Mouse (Mus musculus): ENCODE data around the gene Hes5. TPM values are rescaled to one million over a fixed set of nuclear protein-coding genes. Genes with fewer than 3 reads are reported as not detected.
A peak's percentile ranks its signal among the peaks of the same experiment; 100 is the strongest.

Gene Hes5
- polyA plus RNA-seq, 1 experiment from 2014 or later: 1.1 TPM

DNA sequence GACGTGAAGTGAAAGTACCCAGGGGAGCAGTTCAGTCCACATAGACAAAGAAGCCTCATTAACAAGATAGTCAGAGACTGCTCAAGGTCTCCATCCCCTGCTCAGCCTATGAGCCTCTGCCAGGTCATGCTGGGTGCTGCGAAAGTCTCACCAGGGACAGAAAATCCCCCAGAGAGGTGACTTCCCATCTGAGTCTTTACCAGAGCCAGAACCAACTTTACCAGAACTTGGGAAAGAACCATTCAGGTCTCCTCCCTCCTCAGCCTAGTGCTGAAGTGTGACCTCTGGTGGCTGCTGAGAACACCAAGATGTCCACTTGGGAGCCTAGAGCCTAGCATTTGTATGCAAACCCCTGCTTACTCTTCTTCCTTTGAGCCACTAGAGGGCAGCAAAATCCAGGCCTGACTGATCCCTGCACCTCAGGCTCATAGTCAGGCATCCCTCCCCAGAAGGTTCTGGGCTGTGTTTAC, 16.6 kb upstream of the Hes5 start:
- no peak overlapping the region for H3K9ac ChIP-seq
- H3K36me3 ChIP-seq: no peaks in the 10 kb centered on the region
- peak; percentile 68; the same call in 1 of the 2 replicates for ATAC-seq (ENCODE audit: insufficient number of reproducible peaks, low FRiP score, low TSS enrichment, low read depth)
- H3K4me2 ChIP-seq: no peak overlapping the region
- H3K27ac ChIP-seq: no peak overlapping the region
- WGBS: 24% methylated on average over 2 of the region's 2 CpGs
- H3K27me3 ChIP-seq: peaks cover 12% of the 10 kb centered on the region; the same call in 1 of the 2 replicates
- H3K4me1 ChIP-seq: peaks cover 18% of the 10 kb centered on the region
- H3K4me3 ChIP-seq: no peak overlapping the region
- no peaks in the 10 kb centered on the region for H3K9me3 ChIP-seq

DNA sequence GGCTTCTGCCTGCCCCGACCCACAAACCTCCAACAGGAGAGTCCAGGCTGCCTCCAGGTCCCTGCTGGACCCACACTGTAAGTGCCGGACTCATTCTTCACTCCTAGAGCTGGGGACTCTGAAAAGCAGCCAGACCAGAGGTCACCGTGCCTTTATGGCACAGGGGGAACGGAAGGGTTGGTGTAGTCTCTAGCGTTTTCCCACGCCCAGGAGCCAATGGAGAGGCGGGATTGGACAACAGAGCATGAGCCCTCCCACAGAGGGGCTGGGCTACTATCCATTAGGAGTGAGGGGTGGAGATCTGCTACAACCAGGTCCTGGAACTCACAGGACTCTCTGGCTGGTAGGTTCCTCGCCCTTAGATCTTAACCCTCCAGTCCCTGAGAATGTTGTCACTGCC, 14.4 kb upstream of the Hes5 start:
- Histone ChIP-seq H3K36me3 (no peaks in the 10 kb centered on the region), H3K9me3 (no peaks in the 10 kb centered on the region), H3K27me3 (peaks cover 29% of the 10 kb centered on the region), H3K9ac (no peak overlapping the region), H3K4me3 (peak overlapping the region; percentile 27), H3K27ac (no peak overlapping the region), H3K4me2 (peak overlapping the region; percentile 56), H3K4me1 (peaks cover 23% of the 10 kb centered on the region)
- peak; percentile 79 for ATAC-seq (ENCODE audit: insufficient number of reproducible peaks, low FRiP score, low TSS enrichment, low read depth)
- 3% methylated on average over 8 of the region's 8 CpGs for WGBS

DNA sequence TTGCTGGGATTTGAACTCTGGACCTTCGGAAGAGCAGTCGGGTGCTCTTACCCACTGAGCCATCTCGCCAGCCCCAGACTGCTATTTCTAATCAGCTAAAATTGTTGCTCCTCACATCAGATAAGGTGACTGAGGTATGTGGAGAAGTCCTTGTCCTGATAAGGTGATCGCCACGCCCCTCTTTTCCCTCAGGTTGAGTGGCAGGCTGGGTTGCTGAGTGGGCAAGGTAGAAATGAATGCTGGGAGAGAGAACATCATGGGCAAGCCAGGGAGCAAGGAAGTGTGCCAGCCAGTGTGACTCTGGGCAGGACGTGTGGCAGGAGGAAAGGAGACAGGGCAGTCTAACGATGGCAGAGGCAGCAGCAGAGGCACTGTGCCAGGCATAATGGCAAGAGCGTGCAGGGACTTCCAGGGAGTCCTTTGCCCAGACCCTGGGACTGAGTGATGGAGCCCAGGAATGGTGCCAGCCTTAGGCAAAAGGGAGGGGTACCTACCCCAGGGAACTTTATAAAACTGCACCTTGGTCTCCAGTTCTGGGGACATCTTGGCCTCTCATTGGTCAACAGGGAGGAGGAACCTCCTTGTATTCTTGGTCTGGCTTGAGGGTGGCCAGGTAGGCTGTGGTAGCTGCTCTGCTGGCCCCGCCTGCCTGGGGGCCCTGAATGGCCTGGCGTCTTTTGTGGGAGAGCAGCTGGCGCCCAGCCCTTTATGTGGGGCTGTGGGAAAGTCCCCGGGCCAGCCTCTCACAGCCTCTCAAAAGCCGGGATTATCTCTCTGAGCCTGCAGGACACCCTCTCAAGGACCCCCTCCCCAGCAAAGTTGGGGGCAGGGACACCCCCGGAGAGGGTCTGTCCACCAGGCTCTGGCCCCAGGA, 12.4 kb upstream of the Hes5 start:
- no peak overlapping the region for H3K9ac ChIP-seq
- no peak for ATAC-seq (ENCODE audit: insufficient number of reproducible peaks, low FRiP score, low TSS enrichment, low read depth)
- peaks cover 49% of the 10 kb centered on the region for H3K27me3 ChIP-seq
- no peaks in the 10 kb centered on the region for H3K36me3 ChIP-seq
- peaks cover 30% of the 10 kb centered on the region for H3K4me1 ChIP-seq
- H3K9me3 ChIP-seq: no peaks in the 10 kb centered on the region
- H3K4me3 ChIP-seq: no peak overlapping the region
- 44% methylated on average over 14 of the region's 14 CpGs for WGBS
- H3K4me2 ChIP-seq: no peak overlapping the region
- no peak overlapping the region for H3K27ac ChIP-seq

DNA sequence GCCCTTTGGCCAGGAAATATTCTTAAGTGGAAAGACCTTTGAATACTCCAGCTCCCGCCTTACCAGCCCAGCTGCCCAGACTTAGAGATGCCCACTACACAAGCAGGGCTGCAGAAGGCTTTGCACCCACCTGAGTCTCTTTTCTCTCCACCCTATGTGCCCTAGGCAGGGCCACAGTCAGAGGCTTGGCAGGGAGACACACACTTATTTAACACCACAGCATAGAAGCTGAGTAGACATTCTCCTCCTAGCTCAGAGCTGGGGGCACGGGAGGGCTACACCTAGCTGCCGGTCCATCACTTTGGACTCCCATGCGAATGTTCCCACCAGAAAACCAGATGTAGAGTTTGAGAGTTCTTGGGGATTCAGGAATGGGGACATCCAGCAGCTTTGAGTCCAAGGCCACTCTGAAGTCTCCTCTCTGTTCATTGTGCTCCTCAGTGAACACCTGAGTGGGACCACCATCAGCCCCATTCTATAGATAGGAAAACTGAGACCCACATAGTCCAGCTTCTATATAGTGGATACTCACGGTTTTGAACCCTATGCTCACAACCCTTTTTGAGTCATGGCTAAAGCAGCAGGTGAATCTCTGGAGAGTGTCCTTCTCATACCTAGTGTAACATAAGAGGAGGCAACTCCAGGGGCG, 11.7 kb upstream of the Hes5 start:
- H3K4me3 ChIP-seq: no peak overlapping the region
- H3K4me2 ChIP-seq: no peak overlapping the region
- no peak for ATAC-seq (ENCODE audit: insufficient number of reproducible peaks, low FRiP score, low TSS enrichment, low read depth)
- H3K4me1 ChIP-seq: peaks cover 29% of the 10 kb centered on the region
- no peak overlapping the region for H3K9ac ChIP-seq
- no peaks in the 10 kb centered on the region for H3K36me3 ChIP-seq
- peaks cover 57% of the 10 kb centered on the region for H3K27me3 ChIP-seq
- 73% methylated on average over 6 of the region's 6 CpGs for WGBS
- no peaks in the 10 kb centered on the region for H3K9me3 ChIP-seq
- H3K27ac ChIP-seq: no peak overlapping the region

DNA sequence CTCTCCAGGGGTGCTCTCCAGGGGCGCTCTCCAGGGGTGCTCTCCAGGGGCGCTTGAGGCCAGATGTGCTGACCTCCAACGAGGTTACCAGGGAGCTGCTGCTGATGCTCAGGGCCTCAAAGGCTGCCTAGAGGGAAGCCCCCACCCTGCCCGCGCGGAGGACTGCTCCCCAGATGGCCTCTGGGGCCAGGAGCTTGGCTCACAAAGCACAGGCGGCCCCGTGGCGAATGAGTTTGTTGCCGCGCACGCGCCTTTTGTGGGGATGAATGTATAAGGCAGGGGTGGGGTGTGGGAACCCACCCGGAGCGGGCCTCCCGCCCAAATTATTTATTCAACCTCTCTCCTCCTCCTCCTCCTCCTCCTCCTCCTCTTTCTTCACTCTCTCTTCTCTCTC, 11.1 kb upstream of the Hes5 start:
- H3K27me3 ChIP-seq: peaks cover 62% of the 10 kb centered on the region
- no peaks in the 10 kb centered on the region for H3K9me3 ChIP-seq
- H3K4me1 ChIP-seq: peaks cover 28% of the 10 kb centered on the region
- 0 out of 2 replicates have a peak overlapping the region, but pooled peaks have one; percentile 5 for H3K4me2 ChIP-seq
- no peaks in the 10 kb centered on the region for H3K36me3 ChIP-seq
- no peak overlapping the region for H3K9ac ChIP-seq
- ATAC-seq (ENCODE audit: insufficient number of reproducible peaks, low FRiP score, low TSS enrichment, low read depth): no peak
- no peak overlapping the region for H3K27ac ChIP-seq
- H3K4me3 ChIP-seq: no peak overlapping the region
- WGBS: 10% methylated on average over 16 of the region's 16 CpGs

DNA sequence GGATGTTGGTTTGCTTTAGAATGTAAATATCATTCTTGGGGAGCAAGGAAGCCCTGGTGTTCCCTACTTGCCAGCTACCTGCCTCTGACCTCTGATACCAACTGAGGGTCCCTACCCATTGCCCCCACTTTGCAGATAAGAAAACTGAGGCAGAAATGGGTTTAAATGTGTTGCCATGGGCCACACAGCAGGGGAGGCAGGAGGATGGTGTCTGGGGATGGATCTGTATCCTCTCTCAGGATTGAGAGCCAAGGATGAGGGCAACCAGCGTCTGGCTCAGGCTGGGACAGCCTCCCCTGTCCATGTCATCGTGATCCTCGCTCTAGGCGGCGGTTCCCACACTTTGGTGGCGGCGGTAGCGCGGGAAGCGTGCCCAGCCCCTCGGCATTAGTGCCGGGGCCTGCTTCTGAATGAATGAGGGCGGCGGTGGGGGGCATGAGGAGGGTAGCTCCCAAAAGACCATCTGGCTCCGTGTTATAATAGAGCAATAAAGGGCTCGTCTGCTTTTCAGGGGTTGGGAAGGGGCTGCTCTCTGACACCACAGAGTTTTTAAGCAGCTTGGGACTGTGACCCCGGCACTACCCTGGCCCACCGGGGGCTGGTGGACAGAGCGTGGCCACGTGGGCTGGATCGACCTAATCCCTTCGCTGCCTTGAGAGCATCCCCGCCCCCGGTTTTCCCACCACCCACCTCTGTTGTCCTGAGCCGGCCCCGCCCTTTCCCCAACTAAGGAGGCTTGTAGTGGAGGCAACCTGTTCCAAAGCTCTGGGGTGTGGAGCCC, 8.1 kb upstream of the Hes5 start:
- H3K9me3 ChIP-seq: no peaks in the 10 kb centered on the region
- no peak for ATAC-seq (ENCODE audit: insufficient number of reproducible peaks, low FRiP score, low TSS enrichment, low read depth)
- no peak overlapping the region for H3K4me2 ChIP-seq
- H3K4me3 ChIP-seq: no peak overlapping the region
- H3K27ac ChIP-seq: no peak overlapping the region
- peaks cover 18% of the 10 kb centered on the region for H3K4me1 ChIP-seq
- H3K27me3 ChIP-seq: peaks cover 83% of the 10 kb centered on the region
- no peaks in the 10 kb centered on the region for H3K36me3 ChIP-seq
- WGBS: 2% methylated on average over 26 of the region's 26 CpGs
- no peak overlapping the region for H3K9ac ChIP-seq

DNA sequence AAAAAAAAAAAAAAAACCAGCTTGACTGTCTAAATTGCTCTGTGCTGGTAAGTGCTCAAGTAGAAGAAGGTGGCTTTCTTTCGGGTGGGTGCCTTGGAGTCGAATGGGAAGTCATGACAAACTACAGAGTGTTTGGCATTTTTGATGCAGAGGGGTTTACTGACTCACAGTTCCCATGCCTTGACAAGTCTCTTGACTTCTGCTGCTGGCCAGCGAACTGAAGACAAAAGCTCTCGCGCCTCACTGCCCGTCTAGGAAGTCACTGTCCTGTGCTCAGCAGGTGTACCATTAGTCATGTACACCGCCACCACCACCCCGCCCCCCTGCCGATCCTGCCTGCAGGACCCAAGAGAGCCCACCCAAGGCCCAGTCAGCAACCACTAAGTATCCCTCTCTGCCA, 4.1 kb upstream of the Hes5 start:
- Histone ChIP-seq H3K9me3 (no peaks in the 10 kb centered on the region), H3K27me3 (peaks cover 90% of the 10 kb centered on the region), H3K27ac (no peak overlapping the region), H3K4me1 (peaks cover 39% of the 10 kb centered on the region), H3K4me2 (no peak overlapping the region), H3K9ac (no peak overlapping the region), H3K36me3 (no peaks in the 10 kb centered on the region), H3K4me3 (no peak overlapping the region)
- no peak for ATAC-seq (ENCODE audit: insufficient number of reproducible peaks, low FRiP score, low TSS enrichment, low read depth)
- 56% methylated on average over 9 of the region's 9 CpGs for WGBS

DNA sequence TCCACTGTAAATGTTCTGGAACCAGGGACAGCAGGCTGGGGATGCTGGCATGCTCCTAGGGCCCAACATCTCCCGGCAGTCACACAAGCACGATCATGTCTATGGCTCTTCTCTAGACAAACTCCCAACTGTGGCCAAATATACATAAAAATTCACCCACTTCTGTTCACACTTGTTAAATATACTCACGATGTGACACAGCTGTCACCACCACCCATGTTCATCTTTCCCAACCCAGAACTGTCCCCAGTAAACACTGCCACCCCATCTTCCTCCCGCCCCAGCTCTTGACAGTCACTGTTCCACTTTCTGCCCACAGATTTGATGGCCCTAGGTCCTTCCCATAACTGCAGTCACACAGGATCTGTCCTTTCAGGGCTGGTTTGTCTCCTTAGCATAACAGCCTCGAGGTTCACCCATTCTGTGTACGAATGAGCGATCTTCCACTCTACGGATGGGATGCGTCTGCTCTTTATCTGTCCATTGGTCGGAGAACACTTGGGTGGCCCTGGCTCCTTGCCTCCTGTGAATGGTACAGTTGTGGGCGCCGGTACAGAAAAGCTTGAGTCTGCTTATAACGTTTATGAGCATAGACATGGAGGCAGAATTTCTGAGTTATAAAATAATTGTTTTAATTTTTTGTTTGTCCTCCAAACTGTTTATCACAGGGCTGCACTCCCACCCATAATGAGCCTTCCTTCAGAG, 3.3 kb upstream of the Hes5 start:
- Histone ChIP-seq H3K9ac (no peak overlapping the region), H3K4me3 (no peak overlapping the region), H3K36me3 (no peaks in the 10 kb centered on the region), H3K27ac (no peak overlapping the region), H3K27me3 (peaks cover 90% of the 10 kb centered on the region), H3K9me3 (no peaks in the 10 kb centered on the region), H3K4me2 (no peak overlapping the region), H3K4me1 (peaks cover 43% of the 10 kb centered on the region)
- WGBS: 51% methylated on average over 13 of the region's 13 CpGs
- ATAC-seq (ENCODE audit: insufficient number of reproducible peaks, low FRiP score, low TSS enrichment, low read depth): no peak

DNA sequence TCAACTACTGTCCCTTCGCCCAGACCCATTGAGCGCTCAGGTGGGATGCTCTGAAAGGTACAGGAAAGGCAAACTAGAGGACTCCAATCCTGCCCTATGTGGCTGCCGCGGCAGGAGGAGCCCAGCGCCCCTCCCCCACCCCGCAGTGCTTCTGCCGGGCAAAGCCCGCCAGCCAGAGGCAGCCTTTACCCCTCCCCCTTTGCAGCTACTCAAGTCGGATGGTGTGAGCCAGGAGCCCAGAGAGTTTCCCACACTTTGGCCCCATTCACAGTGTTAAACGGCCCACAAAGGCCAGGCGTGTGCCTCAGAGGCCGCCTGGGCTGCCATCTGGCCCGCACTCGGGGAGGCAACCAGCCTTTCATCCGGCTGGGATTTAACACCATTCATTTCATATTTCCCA, 2.6 kb upstream of the Hes5 start:
- Histone ChIP-seq H3K36me3 (no peaks in the 10 kb centered on the region), H3K4me1 (peaks cover 40% of the 10 kb centered on the region), H3K9me3 (no peaks in the 10 kb centered on the region), H3K27ac (no peak overlapping the region), H3K27me3 (peaks cover 90% of the 10 kb centered on the region), H3K4me2 (peak overlapping the region; percentile 24), H3K4me3 (0 out of 2 replicates have a peak overlapping the region, but pooled peaks have one; percentile 0), H3K9ac (no peak overlapping the region)
- 3% methylated on average over 15 of the region's 15 CpGs for WGBS
- ATAC-seq (ENCODE audit: insufficient number of reproducible peaks, low FRiP score, low TSS enrichment, low read depth): peak; percentile 36; the same call in 1 of the 2 replicates

DNA sequence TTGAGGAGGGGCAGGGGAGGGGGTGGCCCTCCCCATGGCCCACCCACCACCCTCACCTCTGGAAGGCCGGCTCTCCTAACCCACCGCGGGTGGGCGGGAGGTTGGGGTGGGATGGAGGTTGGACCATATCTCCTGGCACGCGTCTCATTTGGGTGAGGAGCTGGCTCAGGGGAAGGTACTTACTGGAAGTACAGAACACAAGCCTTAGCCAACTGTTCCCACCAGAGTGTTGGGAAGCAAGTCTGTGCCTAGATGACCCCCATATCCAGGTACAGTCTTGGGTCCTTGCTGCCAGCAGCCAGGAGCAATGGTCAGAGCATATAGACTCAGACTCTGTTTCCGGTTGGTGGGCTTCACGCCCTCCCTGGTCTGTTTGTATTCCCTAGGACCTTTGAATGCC, 2.1 kb upstream of the Hes5 start:
- peaks cover 44% of the 10 kb centered on the region for H3K4me1 ChIP-seq
- ATAC-seq (ENCODE audit: insufficient number of reproducible peaks, low FRiP score, low TSS enrichment, low read depth): no peak
- WGBS: 15% methylated on average over 8 of the region's 8 CpGs
- no peak overlapping the region for H3K9ac ChIP-seq
- no peaks in the 10 kb centered on the region for H3K36me3 ChIP-seq
- H3K4me3 ChIP-seq: 0 out of 2 replicates have a peak overlapping the region, but pooled peaks have one; percentile 0
- peak overlapping the region; percentile 24 for H3K4me2 ChIP-seq
- H3K27ac ChIP-seq: no peak overlapping the region
- H3K27me3 ChIP-seq: peaks cover 89% of the 10 kb centered on the region
- no peaks in the 10 kb centered on the region for H3K9me3 ChIP-seq

DNA sequence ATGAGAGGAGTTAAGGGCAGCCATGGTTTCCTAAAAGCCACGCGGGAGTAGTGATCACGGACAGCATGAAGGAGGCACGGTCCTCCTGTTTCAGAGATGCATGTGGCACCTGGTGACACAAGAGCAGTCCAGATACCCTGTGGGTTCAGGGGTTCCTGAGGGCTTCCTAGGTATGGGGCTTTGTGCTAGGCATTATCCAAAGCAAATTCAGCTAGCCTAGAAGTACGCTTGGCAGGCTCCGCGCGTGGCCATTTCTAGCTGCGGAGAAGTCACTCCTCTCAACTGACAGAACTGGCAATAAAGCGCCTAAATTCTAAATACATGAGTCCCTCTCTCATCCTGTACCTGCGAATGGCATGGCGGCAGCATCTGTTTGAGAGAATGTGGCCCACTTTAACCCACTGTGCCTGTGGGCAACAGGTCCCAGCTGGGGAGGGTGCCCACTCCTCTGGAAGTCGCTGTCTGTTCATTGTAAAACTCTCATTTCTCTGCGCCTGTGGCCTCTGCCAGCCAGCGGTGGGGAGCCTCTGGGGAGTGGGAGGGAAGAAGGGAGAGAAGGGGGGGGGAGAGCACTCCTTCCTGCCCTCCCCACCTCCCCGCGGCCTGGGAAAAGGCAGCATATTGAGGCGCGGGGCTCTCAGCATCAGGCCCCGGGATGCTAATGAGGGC, 568 bp upstream of the Hes5 start:
- WGBS: 26% methylated on average over 20 of the region's 20 CpGs
- ATAC-seq (ENCODE audit: insufficient number of reproducible peaks, low FRiP score, low TSS enrichment, low read depth): no peak
- H3K4me1 ChIP-seq: peaks cover 53% of the 10 kb centered on the region

More for the DNA sequence above, 568 bp upstream of the Hes5 start:
- Histone ChIP-seq H3K9ac (0 out of 2 replicates have a peak overlapping the region, but pooled peaks have one; percentile 33), H3K27me3 (peaks cover 75% of the 10 kb centered on the region), H3K27ac (no peak overlapping the region), H3K9me3 (no peaks in the 10 kb centered on the region), H3K36me3 (no peaks in the 10 kb centered on the region), H3K4me2 (peak overlapping the region; percentile 88), H3K4me3 (peak overlapping the region; percentile 44)
